Mouse (Mus musculus): ENCODE measurements around the gene AI661453.

GRCm38 (mm10) chr17:47440359-47440890 is 4.0 kb downstream of the AI661453 start:
- TF ChIP-seq POLR2A (IDR thresholded peaks at IDR 0.05; ENCODE audit: low read depth, low read length) (no peak), TBP (conservative IDR thresholded peaks at IDR 0.05; ENCODE audit: low read depth, low read length) (no peak), CTCF (conservative IDR thresholded peaks at IDR 0.05 in 1 of 2, IDR thresholded peaks at IDR 0.05 in 1 of 2; ENCODE audit: low read depth in 2 of 2, low read length in 2 of 2) (no peak)

Data from CH12.LX (cell line).